Mouse (Mus musculus): ENCODE measurements at regions not wholly inside any gene's neighbourhood (a gene's known extent, or its start where the extent isn't known, plus 50 kb on each side); places are given as distances from the start of the nearest gene placed in this dataset.

DNA sequence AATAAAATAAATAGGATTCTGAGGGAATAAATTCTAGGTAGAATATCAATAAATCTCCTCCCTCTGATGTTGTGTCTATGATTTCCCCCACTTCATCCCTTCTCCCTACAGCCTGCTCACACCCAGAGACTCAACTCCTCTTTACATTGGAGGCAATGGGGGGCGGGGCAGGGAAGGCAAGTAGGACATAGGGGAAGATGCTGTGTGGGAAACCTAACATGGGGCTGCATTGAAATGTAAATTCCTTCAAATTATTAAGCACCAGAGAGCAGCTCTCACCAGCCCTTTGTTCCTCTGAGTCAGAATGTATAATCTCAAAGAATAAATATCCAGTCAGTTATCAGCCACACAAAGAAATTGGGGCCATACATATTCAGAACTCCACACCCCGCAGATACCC, 91.6 kb downstream of the Nuf2 start:
- no peak for DNase-seq

DNA sequence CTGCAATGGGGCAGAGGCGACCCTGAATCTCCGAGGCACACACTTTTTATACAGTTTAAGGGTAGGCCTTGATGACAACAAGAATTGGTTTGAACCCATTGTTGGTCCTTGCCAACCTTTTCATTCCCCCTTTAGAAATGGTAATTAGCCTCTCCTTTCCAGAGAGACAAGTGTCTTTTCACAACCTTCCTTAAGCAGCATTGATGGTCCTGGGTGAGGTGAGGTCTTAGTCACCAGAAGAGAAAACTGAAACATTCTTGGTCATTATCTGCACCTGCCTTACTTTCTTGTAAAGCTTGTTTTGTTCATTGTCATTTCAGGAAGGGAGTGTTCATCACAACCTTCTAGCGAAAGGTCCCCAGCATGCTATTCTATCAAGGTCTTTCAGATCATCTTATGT, 93.3 kb downstream of the Nuf2 start:
- no peak for DNase-seq

DNA sequence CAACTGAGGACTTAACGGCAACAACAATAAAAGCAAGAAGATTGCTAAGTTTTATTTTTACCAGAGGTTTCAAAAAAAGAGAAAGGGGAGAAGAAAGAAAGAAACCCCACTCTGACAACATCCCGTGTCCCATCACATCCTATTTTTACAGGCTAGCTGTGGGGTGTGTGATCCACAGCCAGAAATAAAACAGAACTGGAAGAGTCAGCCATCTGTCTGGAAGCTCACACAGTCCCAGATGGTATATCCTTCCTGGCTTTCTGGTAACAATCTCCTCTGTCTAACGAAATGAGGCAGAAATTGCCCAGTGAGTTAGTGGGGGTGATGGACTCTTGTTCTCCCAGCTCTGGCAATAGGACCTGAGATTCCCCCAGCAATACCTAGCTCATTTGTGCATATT, 108.9 kb downstream of the Nuf2 start:
- no peak for DNase-seq

DNA sequence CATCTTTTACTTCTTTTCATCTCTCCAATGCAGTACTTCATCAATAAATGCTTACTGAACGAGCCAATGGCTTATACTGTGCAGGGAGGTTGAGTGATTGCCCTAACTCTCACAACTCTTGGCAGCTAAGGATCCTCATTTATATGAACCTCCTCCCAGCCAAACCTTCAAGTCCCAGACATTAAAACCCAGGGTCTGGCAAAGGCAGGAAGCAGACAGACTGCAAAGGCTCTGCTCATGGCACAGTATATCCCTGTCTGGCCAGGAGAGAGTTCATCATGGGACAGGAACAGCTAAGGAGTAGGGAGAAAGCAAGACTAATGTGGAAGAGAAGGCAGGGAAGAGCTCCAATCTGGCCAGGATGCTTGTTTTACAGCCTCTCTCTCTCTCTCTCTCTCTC, 109.6 kb downstream of the Nuf2 start:
- DNase-seq, result no peak

DNA sequence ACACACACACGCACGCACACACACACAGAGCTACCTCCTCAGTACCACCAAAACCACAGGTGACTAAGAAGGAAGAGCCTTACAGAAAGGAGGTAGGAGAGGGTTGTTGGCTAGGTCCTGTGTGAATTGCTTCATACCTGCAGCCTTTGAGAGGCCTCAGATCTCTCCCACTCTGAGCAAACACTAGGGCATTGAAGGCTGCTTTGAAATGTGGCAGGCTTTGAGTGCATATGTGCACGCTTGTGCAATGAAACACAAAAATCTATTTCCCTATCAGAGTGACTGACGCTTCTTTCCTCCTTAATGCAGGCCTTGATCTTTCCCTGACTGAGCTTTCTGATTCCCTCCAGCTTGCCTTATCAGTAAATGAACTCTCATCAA, 112.6 kb downstream of the Nuf2 start:
- peak; percentile 15 to 49 for DNase-seq

DNA sequence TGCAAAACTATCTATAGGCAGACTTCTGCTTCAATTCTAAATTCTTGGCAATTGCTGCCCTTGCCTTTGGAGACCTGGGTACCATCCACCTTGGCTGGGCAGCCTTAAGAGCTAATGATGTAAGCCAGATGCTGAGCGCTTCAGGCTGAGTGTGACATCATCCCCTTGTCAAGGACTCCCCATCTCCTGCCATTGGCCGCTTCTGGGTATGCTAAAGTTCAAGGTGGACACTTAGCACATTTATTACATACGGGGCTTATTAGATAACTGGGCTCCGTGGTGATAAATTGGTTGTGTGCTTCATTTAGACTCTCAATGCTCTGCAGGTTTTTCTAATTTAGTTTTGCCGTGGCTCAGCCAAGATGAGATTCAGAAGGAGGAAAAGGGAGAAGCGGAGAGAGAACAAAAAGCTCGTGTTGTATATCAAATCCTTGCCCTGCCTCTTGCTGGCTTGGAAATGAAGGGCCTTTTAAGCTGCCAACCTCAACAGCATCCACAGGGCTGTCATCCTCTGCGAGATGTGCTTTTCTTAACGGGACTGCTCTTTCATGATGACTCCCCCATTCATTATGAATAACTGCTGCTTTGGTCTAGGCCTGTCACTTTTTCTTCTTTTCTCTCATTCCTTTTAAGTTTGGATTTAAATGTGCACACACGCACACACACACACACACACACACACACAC, 113.1 kb downstream of the Nuf2 start:
- DNase-seq, result no peak

DNA sequence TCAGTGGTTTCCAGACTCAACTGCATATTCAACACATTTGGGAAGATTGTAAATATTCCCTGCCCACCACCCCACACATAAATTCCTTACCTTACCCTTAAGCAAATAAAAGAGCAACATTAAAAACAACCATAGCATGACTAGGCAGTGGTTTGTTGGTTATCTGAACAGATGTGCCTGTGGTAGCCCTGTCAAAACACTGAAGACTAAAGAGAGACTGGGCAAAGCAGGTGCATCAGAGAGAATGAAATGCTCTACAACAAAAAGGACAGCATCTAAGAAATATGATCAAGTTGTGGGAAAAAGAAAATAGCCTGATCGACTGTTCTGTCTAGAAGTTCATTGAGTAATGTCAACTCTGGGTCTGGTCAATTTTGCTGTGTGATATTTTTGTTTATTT, 114.6 kb downstream of the Nuf2 start:
- no peak for DNase-seq

DNA sequence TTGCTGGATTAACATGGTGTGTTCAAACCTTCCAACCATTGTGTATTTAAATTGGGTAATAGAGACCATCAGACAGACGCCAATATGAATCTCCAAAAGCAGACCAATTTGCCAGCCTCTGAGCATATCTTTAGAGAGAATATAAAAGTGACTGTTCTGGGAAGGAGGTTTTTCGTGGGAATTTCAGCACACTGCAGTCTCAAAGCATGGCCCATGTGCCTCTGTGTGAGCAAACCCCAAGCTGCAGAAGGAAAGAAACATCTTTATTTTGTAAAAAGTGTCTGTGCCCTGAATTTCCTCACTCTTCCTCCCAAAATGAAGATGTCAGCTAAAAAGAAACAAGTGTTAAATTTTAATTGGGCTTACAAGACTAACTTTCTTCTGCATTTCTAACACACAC, 123.1 kb downstream of the Nuf2 start:
- no peak for DNase-seq

DNA sequence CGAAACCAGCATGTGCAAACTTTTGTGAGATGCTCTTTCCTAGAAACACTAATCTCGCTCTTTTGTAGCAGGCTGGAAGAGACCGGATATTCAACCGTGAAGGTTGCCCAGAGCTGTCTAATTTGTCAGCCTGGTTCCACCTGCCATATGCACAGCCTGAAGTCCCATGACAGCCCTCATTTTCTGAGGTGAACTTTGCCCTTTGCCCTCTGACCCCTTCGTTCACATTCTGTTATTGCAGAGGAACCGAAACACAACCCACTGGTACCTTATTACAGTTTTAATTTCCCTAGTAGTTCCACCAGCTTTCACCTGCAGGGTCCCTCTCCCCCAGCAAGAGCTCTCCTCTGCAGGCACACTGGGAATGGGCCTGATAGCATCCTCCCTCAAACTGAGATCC, 130.4 kb downstream of the Nuf2 start:
- DNase-seq, result no peak

DNA sequence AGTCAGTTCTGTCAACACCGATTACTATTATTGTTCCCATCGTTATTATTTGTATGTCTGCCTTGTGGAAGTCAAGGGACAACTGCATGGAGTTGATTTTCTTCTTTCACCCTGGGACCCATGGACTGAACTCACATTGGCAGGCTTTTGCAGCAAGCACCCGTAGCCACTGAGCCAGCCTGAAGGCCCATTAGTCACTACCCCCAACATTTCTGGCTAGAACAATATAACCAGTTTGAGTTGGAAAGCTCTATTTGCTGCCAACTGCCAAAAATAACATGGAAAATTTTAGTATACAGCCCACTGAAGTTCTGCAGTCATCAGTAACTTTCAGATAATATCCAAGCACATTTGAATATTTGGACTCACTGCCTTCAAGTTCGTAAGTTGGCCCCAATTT, 133.9 kb downstream of the Nuf2 start:
- no peak for DNase-seq

DNA sequence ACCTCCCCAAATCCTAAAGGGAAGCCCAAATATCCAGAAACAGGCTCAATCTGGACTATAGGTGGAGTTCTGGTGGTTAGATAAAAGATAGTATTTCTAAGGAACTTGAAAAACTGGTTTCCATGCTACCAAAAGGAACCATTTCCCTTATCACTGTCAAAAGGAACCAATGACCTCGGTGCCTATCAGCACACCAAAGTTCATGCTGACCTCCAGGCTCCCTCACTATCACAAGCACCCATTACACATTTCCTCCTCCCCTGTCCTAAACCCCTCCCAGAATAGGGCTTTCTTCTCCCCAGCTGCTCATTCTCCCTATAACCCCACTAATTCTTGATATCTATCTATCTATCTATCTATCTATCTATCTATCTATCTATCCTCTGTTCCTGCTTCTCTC, 144.2 kb downstream of the Nuf2 start:
- DNase-seq, result no peak

DNA sequence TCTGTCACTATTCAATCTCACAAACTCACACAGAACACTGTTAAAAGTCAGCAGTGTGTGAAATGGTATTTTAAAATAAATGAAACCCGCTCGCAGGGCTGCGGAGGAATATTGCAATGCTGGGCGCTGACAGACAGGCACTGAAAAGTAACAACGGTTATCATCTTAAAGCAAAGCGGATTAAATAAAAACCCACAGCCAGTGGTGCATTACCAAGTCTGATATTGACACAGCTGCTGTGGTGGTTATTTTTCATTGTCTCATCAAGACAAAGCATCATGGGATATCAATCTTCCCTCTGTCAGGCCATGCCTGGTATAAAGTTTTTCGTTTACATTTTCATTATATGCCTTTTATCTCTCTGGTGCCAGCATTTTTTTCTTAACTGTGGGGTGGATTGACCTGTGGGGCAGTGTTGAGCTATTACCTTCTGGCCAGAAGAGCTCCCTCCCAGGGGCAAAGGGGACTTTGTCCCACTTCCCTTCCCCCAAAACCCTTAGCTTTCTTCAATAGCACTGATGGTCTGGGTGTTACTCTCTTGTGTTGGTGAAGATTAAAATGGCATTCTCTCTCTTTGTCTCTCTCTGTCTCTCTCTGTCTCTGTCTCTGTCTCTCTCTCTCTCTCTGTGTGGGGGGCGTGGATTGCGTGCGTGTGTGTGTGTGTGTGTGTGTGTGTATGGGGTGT, 145.4 kb downstream of the Nuf2 start:
- DNase-seq, result no peak

DNA sequence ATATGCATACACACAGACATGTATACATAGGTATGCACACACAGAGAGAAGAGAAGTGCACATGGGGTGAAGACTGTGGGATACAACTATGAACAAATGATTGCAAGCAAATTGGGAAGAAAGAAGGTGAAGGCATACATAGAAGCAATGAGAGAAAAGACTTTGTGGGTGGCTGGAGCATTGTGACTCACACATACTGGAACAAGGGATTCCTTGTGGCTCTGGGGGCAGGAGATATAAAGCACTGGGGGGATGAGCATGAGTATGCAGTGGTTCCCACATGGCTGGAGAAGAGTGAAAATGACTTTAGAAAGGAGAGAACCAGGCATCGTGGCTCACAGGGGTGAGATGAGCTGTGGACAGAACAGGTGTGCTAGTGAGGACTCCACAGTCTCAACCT, 156.6 kb downstream of the Nuf2 start:
- DNase-seq, result no peak

DNA sequence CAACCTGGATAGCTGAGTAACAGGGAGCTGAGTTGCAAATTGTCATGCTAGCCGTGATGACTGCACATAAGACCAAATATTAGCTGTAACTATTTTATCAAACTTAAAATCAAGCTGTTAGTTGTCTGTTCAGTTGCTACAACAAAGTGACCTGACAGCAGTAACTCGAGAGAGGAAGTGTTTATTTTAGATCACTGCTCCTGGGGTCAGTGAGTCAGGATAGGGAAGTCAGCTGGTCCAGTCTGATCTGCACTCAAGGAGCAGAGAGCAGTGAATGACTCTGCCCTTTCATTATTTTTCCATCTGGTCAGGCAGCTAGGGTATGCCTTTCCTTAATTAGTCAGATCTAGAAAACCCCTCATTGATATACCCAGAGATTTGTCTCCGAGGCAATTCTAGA, 162.5 kb downstream of the Nuf2 start:
- peak in 1 of 2 experiments; percentile 5 for DNase-seq

DNA sequence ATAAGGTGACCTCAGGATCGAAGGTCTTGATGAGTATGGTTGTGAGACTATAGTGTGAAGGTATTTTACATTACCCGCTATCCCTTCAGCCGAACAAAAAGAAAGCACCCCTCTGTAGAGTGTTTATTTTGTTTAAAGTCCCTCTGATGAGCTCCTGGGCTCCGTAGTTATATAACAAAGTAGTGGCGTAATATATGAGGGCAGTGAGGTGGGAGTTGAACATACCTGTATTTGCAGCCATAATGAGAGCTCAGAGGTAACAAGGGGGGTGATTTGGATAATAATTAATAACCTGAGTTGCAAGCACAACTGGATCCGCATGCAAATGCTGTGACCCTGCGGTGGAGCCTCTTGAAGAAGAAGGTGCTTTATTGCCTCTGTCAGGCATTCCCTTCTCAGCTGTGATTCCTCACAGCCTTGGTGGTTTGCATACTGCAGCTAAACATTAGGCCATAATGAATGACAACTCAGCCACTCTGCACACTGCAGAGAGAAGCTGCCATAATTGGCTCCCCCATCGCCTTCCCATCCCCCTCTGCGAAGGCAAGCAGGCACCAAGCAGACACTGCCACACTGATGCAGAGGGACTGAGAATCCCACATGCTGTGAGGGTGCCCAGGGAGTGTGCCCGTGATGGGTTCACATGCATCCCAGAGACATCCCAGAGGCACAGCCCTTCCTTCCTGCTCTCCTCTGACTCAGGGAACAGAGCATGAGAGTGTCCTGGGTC, 163.3 kb downstream of the Nuf2 start:
- DNase-seq, result no peak

DNA sequence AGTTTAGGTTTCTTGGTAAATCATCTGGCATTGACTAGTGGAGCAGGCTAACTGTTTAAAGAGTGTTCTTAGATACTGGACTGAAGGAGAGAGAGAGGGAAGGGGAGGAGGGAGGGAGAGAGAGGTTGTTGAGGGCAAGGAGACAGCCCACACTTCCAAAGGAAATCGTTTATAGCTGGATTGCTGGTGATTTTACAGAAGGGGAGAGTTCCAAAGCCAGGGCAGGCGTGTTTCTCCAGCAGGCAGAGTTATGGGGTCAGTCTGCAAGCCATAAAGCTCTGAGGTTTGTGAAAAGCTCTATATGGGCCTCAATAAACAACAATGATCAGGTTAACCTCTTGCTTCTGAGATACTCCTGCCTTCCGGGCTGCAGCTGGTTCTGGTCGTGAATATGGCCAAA, 163.9 kb downstream of the Nuf2 start:
- DNase-seq, result no peak

DNA sequence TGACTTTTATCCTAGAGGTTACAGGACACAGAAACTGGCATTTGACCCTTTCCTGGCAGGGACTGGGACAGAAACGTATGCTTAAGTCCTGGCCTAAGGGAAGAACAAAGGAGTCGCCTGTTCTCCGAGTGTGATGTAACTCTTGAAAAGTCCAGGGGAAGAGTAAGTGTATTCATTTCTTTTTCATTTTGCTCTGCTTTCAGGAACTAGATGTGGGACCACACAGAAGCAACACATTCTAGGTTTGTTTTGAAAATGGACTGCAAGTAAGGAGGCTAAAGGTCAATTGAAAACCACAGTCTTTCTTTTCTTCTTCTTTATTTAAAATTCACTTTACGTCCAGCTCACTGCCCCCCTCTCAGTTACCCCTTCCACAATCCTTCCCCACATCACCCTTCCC, 168.7 kb downstream of the Nuf2 start:
- no peak for DNase-seq

DNA sequence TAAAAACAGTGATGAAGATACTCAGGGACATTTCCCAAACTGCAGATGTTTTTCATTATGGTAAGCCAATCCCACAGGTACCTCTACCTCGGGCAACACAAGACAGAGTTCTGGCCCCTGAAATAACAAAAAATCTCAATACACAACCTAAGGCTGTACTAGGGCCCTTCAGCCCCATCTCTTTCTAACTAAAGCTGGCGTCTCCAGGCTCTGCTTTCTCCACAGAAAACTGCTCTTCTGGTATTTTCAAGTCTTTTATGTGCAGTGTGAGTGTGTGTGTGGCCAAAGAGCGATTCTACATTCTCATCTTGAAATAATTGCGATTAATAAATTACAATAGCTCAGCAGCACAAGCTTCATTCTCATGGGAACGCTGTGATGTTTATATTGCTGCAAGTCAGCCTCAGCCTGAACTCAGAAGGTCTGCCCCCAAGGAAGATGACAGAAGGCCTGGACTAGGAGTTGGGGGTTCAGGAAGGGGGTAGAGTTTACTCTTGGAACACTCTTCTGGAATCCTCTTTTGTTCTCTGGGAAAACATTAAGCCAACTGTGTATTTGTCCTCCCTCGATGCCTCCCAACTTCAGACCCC, 173.5 kb downstream of the Nuf2 start:
- DNase-seq, result no peak

DNA sequence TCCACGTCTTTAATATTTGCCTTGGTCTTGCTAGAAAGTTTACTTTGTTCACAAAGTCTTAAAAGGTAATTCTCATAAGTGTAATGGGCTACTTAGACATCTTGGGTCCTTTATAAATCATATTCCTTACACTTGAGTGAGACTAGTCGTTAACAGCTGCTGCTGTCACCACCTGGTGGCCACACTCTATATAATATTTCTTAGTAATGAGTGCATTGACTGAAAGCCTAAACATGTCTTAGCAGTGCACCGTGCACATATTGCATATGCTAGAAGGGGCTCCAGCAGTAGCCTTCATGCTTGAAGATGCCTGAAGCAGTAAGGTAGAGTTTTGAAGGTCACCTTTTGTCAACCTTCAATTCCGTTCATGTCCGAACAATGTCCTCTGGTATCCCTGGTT, 177.2 kb downstream of the Nuf2 start:
- DNase-seq, result no peak

DNA sequence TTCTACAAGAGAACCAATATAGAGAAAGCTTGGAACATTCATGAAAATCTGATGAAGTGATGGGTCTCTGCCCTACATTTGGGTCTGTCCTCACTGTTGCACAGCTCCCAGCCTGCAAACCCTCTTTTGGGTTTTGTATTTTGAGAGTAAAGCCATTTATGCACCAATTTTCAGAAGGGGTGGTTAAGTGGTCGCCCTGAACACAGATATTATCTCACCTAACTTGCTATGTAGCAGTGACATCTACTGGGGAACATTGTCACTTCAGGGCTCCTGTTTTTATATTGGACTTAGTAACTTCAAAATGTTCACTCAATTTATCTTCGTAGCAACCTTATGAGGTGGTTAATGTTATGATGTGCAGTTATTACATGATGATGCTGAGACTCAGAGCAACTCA, 183.6 kb downstream of the Nuf2 start:
- DNase-seq, result peak in 1 of 2 experiments; percentile 4

DNA sequence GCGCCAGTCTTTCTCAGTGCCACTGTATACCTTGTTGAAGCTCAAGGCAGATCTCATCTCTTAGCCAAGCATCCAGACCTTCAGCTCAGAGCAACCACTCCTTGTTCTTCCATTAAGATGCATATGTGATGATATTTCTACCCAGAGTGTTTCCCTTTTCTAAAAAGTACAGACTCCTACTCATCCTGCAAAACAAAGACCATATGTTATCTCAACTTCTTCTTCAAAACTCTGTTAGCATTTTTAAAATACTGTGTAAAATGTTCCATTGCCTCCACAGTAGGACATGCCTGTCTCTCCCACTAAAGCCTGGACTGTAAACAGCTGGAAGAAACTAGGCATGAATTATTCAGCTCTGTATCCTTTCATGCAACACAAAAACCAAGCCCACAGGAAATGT, 184.4 kb downstream of the Nuf2 start:
- DNase-seq, result no peak

DNA sequence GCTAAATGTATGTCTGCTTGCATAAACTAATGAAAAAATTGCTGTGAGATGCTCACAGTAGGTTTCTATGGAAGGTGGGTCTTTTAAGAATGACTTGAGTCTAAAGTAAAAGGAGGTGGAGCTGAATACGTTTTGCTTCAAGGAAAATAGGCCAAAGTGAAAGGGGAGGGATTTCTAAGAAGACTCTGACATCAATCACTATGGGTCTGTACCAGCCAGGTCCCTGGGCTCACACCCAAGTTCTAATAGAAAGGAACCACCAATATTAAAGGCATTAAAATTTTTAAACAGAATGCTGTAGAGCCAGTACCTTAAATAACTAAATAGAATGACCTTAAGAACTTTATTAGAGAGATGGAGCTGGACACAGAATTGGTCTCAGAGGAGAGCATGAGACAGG, 190.1 kb downstream of the Nuf2 start:
- DNase-seq, result no peak

DNA sequence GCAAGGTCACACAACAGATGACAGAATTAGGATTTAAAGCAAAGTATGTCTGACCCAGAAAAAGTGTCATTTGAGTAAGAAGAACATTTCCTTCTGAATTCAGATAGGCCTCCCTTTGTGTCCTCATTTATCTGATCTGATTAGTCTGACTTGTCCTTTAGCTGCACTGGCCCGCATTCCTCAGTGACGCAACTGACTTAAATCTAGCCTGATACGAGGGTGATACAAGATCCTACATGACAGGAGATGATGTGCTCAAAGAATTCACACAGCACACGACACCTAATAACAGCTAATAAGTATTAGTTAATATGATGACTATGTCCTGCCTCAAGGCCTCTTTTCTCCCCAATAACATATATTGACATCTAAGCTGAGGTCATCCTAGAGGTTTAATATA, 192.8 kb downstream of the Nuf2 start:
- no peak for DNase-seq

DNA sequence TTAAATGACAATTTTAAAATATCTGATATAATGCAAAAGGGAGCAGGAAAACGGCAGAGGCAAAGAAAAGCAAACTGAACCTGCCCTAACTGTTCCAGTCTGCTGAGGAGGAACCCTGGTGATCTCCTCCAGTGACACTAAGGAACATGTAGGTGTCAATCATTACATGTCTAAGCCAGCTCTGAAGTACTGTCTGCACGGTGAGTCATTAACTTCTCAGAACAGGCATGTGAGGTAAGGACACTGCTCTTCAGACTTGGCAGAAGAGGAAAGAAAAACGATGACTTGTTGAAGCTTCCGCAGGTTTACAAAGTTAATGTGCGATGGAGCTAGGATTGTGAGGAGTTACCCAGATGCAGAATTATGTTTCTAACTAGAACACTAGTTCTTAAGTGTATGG, 199.1 kb downstream of the Nuf2 start:
- no peak for DNase-seq

All from lung, adult 18-20 months (tissue).